Mouse (Mus musculus) bone marrow, adult 2 months (tissue): ENCODE results near the gene Ccdc148.

Experiments
- CTCF ChIP-seq: fragments of 200-500 bp; IDR thresholded peaks from 2 replicates; pipeline ENCODE4 v1.5.1; 2011; ENCODE audit warnings: low read length, control low read depth; ENCODE audit not compliant: control insufficient read depth, insufficient read depth
- POLR2A ChIP-seq: fragments of 200-500 bp; IDR thresholded peaks from 2 replicates; pipeline ENCODE4 v1.6.1; 2011; ENCODE audit warnings: low read depth, mild to moderate bottlenecking, control low read depth, low read length, borderline replicate concordance; ENCODE audit not compliant: control insufficient read depth

DNA sequence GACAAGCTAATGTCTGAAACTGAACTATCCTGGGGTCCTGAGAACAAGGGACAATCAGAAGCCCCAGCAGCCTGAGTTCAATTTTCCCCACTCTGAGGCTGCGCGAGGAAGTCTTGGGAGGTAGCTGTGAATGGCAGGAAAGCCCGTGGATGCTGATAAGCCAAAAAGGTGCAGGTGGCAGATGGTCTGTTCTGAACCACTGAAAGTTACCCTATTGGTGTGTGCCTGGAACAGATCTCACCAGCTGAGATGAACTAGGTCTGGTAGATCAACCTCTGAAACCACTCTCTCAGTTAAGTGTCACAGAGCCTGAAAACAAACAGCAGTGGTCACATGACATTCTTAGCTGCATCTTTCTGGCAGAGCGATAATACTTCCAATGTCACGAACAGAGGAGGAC, 360.9 kb downstream of the Ccdc148 start:
- no peak for TF ChIP-seq CTCF
- TF ChIP-seq POLR2A = no peak
